Mouse (Mus musculus) testis, postnatal 14 days (tissue): ENCODE measurements at regions not wholly inside any gene's neighbourhood (a gene's known extent, or its start where the extent isn't known, plus 50 kb on each side); places are given as distances from the start of the nearest gene placed in this dataset.

ENCODE experiments used
- DNase-seq: peaks from one replicate; pipeline ENCODE4 v3.0.0; 2021; ENCODE audit warnings: low spot score

GRCm38 (mm10) chr2:148107607-148108115 lies 60.9 kb upstream of the Foxa2 start:
- DNase-seq: no peak

DNA sequence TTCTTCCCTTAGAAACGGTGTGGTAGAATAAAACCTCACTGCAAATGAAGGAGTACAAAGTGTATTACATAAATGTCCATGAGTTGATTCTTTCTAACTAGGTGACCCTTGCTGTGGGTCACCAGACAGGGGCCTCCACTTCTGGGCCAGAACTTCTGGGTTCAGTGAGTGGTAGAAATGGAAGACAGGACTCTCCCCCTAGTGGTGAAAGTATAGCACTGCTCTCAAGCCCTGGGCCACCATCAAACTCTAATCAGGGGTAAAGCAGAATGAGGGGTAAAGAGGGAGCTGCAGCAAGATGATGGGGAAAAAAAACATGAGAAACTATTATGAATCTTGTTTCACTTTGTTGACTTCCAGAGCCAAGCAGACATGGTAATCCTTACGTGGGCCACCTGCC lies 63.4 kb upstream of the Foxa2 start:
- no peak for DNase-seq

GRCm38 (mm10) chr2:148111889-148112288 lies 65.1 kb upstream of the Foxa2 start:
- no peak for DNase-seq

- no peak for DNase-seq
These were observed 66.4 kb upstream of the Foxa2 start for GRCm38 (mm10) chr2:148113184-148113583.

GRCm38 (mm10) chr2:148114600-148114999 lies 67.8 kb upstream of the Foxa2 start:
- DNase-seq: no peak

- no peak for DNase-seq
These were observed 69.4 kb upstream of the Foxa2 start for GRCm38 (mm10) chr2:148116033-148116790.

DNA sequence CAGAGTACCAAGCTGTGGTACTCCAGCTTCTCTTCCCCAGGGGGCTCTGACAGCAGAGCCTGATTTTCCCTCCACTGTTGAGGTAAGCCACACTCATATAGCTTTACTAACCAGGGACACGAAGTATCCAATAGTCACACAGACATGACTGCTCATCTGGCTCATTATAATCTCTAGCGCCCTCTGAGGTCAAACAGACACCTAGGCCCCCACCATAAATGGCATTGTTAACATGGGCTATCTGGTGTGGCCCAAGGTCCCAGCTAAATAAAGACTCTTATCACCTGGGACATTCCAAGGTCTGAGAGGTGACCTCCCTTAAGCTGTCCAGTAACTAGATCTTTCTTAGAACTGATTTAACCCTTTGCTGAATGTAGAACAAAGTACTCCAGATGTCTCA lies 70.7 kb upstream of the Foxa2 start:
- DNase-seq: no peak

DNA sequence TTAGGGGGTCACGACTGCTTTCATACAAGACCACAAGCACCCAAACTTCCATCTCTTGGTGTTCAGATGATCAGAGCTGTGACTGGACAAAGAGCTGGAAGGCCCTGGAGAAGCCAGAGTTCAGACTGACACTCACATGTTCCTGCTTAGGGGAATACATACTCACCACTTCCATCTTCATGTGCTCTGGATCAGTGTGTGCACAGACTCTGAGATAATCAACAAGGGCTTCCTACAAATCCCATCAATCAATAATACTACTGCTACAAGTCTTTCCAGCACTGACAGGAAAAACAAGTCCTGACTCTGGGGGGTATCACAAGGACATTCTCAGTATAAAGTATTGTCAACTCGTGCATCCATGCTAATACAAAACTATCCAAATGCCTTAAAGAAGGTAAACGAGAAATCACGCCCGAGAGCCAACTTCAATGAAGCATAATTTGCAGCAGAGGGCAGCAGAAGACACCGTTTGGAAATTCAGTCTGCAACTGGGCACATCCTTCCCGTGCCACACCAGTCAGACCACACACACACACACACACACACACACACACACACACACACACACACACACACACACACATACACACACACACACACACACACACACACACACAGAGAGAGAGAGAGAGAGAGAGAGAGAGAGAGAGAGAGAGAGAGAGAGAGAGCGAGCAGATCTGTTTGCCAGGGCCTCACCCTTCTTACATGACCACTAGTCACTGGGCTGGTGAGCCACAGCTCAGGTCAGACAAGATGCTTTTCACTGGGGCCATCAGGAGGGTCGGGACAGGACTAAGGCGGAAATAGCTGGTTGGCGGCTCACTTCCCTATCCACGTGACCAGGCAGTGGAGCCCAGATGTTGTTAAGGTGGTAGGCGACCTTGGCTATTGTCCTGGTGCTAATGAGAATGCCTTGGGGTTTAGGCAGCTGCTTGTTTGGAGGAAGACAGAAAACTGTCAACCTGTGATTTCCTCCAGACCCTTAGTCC lies 75.4 kb upstream of the Foxa2 start:
- no peak for DNase-seq

DNA sequence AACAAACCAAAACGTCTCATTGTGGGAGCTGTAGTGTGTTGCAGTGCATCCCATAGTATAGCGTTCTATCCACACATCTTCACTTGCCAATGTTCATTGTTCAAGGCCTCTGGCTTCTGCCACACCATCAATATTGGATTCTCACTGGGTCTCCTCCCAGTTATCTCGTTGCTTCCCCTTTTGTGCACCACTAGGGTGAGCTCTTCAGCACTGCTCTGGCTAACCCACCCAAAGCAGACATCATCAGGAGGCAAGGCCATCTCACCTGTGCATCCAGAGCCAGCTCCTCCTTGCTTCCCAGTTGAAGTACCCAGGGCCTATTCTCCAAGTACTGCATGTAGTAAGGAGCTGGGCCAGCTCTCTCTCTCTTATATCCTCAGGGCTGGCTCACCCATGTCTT lies 77.0 kb upstream of the Foxa2 start:
- DNase-seq: no peak

- no peak for DNase-seq
These were observed 87.0 kb upstream of the Foxa2 start for GRCm38 (mm10) chr2:148133811-148134210.

- DNase-seq: no peak
These were observed 95.2 kb upstream of the Foxa2 start for GRCm38 (mm10) chr2:148141936-148142335.

- no peak for DNase-seq
These were observed 98.0 kb upstream of the Foxa2 start for GRCm38 (mm10) chr2:148144816-148145215.

DNA sequence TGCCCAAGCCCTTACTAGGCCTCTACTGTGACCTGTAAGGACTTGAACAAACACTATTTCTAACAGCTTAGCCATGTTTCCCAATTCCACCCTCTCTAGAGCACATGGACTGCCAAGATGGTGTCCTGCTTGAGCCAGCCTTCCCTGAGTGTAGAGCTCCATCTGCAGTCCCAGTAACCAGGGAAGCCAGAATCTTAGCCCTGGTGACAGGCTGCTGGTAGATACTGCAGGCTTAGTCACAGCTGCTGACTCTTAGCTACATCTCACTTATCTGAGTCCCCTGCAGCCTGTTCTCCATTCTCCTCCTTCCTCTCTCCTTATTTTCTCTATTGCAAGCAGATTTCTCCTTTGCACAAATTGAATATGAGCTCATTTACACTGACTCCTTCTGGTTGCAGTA lies 101.5 kb upstream of the Foxa2 start:
- DNase-seq: no peak

DNA sequence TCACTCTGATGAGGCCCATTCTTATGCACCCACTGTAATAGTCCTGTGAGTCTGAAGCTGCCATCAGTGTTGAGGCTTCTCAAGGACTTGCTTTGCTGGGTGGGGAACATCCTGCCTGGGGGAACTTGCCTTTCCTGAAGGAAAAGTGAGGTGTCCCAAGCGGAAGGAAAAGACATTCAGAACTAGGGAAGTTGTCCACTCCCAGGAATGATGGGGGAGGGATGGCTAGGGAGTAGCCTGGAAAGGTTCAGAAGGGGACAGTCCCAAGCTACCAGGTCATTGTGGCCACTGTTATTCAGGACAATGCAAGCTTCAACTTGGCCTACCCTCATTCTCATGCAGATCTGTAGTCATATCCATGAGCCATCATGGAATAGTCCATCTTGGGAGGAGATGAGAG lies 102.7 kb upstream of the Foxa2 start:
- no peak for DNase-seq

DNA sequence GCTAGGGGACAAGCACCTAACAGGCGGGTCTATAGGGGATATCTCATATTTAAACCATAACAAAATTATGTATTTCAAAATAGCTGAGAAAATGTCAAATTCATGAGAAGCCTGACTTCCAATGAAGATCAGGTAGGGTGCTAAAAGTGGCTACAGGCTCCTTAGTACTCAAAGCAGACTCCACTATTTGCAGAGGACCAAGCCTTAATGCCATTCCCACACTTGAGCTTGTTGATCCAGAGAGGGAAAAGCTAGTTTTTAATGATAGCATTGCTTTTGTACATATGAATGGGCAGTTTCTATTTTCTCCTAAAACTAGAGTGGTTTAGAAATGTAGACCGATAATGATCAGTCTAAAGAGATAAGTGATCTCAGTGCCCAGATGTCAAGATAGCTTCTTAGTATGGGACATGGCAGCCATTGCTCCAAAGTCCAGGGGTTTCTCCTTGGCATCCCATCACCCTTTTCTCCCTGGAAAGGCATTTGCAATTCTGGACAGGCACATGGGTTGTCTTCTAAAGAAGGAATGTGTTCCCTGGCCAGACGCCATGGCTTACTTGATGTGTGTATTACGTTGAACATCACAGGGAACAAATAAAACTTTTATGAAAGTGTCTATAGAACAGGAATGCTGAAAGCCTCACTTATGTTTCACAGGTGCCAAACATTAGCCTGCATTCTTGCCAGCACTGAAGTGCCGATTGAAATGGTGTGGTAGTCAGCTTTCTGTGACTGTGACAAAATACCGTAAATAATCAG lies 106.9 kb upstream of the Foxa2 start:
- no peak for DNase-seq

DNA sequence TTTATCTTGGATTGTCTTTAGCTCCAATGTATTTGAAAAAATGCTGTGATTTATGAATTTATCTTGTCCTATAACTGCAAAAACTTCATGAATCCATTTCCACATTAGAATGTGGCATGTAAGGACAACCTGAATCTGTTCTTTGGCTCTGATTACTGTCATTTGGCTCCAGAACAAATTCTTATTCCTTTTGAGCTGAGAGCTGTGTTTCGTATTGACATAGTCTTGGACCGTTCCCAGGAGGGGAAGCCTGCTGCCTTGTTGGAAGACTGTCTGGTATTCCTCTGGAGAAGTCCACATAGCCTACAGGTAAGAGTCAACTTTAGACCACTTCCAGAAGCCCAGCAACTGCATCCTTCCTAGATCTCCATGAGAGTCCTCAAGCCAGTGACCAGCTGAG lies 109.4 kb upstream of the Foxa2 start:
- no peak for DNase-seq

DNA sequence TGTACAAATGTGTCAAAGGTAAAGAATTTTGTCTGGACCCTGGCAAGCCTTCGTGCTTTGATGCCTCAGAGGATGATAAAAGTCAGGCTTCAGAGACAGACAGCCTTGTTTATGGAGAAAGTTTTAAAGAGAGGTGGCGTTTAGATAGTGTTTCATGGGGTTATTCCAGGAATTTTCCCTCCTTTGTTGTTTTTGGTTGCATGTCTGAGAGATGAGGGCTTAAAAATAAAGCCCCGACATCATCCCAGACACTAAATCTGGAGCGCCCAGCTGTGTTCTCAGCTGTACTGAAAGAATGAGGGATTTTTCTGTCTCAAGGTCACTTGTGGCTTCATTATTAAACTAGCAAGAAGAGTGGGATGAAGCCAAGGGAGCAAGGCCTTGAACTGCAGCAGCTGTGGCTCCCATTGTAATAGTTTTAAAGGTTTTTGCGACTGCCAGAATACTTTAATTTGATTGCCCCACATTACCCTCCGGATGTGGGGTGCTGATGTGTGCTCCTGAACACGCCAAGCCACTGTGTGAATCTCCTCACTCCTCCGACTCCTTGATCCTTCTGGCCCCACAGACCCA lies 112.3 kb upstream of the Foxa2 start:
- DNase-seq: peak; percentile 50

GRCm38 (mm10) chr2:148160997-148161396 lies 114.2 kb upstream of the Foxa2 start:
- no peak for DNase-seq

DNA sequence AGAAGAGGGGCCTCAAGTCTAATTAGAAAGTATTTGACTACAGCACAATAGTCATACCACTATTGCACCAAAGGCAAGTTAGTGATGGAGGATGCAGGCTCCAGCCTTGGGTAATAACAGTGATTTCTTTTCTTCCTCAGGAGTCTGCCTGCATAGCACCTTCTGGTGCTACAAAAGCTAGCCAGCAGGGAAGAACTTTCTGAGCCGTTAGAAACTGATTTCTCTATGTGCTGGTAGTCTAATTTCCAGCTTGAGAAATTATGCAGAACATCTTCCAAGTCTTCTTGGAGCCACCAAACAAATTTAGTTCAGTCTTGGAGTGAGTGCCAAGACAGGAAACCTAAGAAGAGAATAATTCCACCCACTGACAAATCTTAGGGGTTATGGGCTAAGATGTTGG lies 115.2 kb upstream of the Foxa2 start:
- DNase-seq: no peak

- no peak for DNase-seq
These were observed 115.8 kb upstream of the Foxa2 start for GRCm38 (mm10) chr2:148162562-148162961.

DNA sequence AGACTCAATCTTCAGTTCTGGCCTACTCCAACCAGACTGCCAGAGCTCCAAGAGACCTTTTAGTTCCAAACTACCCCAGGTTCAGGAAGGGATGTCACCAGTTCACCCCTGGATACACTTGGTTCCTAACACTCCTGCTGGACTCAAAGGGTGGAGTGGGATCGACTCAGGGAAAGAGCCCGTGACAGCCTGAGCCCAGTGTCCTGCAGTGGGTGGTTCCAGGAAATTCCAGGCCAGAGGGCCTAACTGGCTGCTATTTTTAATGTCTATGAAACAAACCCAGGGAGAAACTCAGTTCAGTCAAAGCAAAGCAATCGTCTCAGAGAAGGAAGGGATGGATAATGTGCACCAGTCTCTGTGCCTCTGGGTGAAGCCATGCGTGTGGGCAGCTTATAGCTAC lies 124.3 kb upstream of the Foxa2 start:
- DNase-seq: no peak

GRCm38 (mm10) chr2:148171699-148172098 lies 124.9 kb upstream of the Foxa2 start:
- no peak for DNase-seq
